19 mouse cellular contexts compared by ENCODE assay signal in the genomic region with DNA sequence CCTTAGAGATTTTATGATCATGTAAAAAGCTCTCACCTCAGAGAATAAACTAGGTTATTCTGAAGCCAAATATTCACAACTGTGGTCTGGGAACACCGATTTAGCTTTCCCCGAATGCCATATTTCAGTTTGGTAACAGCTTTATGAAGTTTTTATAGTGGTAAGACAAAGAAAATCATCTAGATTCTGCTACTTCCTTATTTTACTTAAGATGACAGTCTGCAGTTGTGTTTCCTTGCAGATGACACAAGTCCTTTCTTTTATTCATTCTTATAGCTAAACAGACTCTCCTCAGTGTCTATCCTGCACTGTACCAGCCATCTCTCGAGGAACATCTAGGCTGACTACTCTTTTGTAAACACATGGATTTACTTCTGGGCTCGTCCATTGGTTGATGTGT.
A peak's percentile ranks its signal among the peaks of the same experiment; 100 is the strongest.
DNase-seq lines count a peak whose midpoint lies in the region; ATAC-seq lines count a peak whose summit lies in the region.
"Had no signal": no experiment of that assay in that cellular context is flagged by ENCODE, and none has a peak within 500 bp of the region (broad histone marks: within the 10 kb centered on the region; RNA-seq: fewer than 3 reads in every experiment).

No protein-coding gene starts in this region.

- peak; percentile 71 for DNase-seq in A20 (ENCODE audit: low read depth, low spot score)
- DNase-seq in layer of hippocampus, adult 9-11 months, result no peak
- no peak for DNase-seq in left cerebral cortex, postnatal 4 days
- no peak for DNase-seq in gastrocnemius, postnatal 14 days
- DNase-seq: adrenal gland, adult 2 months; adrenal gland, postnatal 10 days; adrenal gland, postnatal 25 days; cerebellum, adult 11 months; cerebellum, adult 18-20 months; cerebellum, adult 8-10 months; cerebellum, adult 9-11 months; cerebellum, postnatal 14 days; cerebellum, postnatal 36 days; forebrain, postnatal 0 days had no signal

- intact Hi-C loops in left cerebral cortex, postnatal 4 days (cut with DNase I), result no loop called here
- intact Hi-C loops in gastrocnemius, postnatal 14 days (cut with DNase I; ENCODE audit: low total_unique reads), result no loop called here

- peak; percentile 61 for ATAC-seq in common myeloid progenitor, adult 5-6 weeks (replicated peaks; ENCODE audit: low read depth, poor library complexity, severe bottlenecking)
- ATAC-seq in megakaryocyte progenitor cell, adult 5-6 weeks (replicated peaks; ENCODE audit: poor library complexity), result peak; percentile 41
- ATAC-seq: CD4-positive, CD25-positive, alpha-beta regulatory T cell, adult 4 months; forebrain, embryonic 13.5 days; forebrain, embryonic 15.5 days; forebrain, postnatal 0 days had no signal
